Mouse (Mus musculus) brain, adult 2 months (tissue): ENCODE data around the gene Hspa1l.
"Not testable (repeated sequence)": the region's sequence is repeated elsewhere in the genome, so short reads cannot be mapped to it uniquely, and the experiment has no call there.

Experiments used
- DNase-seq: peaks from one replicate; pipeline ENCODE4 v3.0.0; 2011; ENCODE audit warnings: low read depth, low spot score

Hspa1l gene

DNA sequence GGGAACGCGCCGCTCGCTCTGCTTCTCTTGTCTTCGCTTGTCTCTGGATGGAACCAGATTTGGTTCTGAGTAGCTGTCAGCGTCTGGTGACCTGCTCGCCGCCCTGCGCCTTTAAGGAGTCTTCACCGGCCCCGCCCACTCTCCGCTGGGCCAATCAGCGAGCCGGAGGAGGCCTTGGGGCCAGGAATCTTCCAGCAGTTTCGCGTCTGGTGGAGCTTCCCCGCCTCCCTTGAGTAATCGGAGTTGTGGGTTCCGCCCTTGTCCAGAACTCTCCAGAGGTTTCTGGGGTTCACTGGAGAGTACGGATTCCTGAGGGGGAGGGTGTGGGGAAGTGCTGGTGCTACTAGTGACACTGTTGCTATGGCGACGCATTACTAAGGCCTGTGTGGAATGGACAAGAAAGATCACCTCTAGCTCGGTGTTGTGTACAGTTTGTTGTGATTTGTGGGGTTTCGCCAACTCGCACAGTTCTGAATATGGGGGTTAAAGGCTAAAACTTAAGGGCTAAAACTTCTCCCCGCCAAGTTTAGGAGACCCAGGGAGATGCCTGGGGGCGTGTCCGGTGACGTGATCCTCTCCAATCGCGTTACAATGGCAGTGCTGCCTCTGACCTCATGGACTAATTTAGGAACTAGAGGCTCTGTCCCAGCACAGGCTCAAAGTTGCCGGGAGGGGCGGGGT lies at the start of gene Hspa1l, which contains the start of gene Hspa1a:
Gene Hspa1l (plus strand): TSS at position 635 of the 681 bp plus-strand sequence.
Gene Hspa1a (minus strand): TSS at position 88 of the 681 bp plus-strand sequence.
- peak; percentile 85 for DNase-seq

GRCm38 (mm10) chr17:34922939-34923338 lies 49.6 kb upstream of the Hspa1l start:
- DNase-seq: no peak

DNA sequence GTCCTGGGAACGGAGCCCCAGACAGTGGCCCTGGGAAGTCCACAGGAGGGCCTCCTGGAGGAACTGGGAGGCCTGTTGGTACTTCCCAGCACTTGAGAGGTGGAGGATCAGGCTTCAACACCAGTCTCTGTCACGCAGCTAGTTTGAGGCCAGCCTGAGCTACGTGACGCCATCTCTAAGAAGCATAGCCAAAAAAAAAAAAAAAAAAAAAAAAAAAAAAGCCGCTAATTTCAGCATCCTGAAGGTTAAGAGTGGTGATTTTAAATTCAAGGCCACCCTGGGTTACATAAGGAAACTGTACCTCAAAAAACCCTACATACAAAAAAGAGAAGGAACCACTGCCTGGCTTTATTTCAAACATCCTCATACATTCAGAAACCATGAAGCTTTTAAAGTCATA lies 48.2 kb upstream of the Hspa1l start:
- DNase-seq: no peak

- peak; percentile 64 for DNase-seq
Observed at GRCm38 (mm10) chr17:34927306-34928019, 45.0 kb upstream of the Hspa1l start.

DNA sequence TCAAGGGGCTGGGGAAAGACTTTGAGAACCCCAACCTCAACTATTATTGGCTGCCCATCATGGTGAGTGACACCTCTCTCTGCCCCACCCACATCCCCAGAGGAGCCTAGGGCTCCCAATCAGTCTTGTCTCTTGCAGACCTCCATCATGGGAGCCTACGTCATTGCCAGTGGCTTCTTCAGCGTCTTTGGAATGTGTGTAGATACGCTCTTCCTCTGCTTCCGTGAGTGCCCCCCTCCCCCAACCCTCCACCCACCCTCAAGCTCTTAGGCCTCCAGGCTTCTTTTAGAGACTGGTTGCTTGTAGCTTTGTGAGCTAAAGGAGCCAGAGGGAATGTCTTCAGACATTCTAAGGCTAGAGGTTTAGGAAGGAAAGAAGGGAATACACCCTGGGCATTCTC lies 43.7 kb upstream of the Hspa1l start:
- no peak for DNase-seq

DNA sequence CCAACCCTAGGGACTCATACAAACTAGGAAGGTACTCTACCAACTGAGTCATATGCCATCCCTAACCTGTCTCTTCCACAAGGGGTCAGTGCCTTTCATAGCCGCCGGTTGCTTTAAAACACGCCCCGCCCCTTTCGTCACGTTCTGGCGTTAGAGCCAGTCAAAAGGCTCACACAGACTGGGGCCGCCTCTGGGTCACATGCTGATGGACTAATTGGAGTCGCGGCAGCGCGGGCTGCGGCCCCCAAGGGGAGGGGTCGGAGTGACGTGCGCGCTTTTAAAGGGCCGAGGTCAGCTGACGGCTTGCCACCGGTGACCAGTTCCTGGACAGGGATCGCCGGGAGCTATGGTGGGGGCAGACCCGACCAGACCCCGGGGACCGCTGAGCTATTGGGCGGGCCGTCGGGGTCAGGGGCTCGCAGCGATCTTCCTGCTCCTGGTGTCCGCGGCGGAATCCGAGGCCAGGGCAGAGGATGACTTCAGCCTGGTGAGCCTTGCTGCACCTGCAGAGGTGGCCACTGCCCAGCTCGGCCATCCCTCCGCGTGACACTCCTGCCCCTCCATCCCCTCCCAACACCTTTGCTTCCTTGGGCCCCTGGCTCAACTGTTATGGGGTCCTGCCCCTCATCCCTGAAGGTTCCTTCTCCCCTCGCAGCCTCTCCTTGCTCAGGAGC lies 41.3 kb upstream of the Hspa1l start, which contains the start of gene Neu1:
Gene Neu1 (plus strand): TSS at position 193 of the 674 bp plus-strand sequence.
- peak; percentile 99 for DNase-seq

- peak; percentile 75 for DNase-seq
Observed at GRCm38 (mm10) chr17:34931735-34932098, 40.8 kb upstream of the Hspa1l start.

DNA sequence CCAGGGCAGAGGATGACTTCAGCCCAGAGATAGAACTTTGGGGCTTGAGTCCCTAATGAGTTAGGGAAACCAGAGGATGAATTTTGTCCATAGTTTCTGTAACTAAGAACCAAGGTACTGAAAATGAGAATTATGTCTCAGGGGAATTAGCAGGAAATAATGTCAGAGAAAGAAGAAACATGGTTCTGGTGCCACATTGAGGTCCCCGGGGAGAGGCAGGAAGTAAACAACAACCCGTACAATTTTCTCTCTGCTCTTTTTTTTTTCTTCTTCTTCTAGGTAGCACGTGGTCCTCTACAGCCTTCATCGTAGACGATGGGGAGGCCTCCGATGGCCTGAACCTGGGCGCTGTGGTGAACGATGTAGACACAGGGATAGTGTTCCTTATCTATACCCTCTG lies 40.2 kb upstream of the Hspa1l start:
- DNase-seq: no peak

GRCm38 (mm10) chr17:34934031-34934430 lies 38.5 kb upstream of the Hspa1l start:
- peak; percentile 32 for DNase-seq

GRCm38 (mm10) chr17:34934830-34935229 lies 37.7 kb upstream of the Hspa1l start:
- no peak for DNase-seq

GRCm38 (mm10) chr17:34937960-34938505 lies 34.5 kb upstream of the Hspa1l start:
- no peak for DNase-seq

GRCm38 (mm10) chr17:34941344-34942041 lies 31.0 kb upstream of the Hspa1l start:
- DNase-seq: no peak

DNA sequence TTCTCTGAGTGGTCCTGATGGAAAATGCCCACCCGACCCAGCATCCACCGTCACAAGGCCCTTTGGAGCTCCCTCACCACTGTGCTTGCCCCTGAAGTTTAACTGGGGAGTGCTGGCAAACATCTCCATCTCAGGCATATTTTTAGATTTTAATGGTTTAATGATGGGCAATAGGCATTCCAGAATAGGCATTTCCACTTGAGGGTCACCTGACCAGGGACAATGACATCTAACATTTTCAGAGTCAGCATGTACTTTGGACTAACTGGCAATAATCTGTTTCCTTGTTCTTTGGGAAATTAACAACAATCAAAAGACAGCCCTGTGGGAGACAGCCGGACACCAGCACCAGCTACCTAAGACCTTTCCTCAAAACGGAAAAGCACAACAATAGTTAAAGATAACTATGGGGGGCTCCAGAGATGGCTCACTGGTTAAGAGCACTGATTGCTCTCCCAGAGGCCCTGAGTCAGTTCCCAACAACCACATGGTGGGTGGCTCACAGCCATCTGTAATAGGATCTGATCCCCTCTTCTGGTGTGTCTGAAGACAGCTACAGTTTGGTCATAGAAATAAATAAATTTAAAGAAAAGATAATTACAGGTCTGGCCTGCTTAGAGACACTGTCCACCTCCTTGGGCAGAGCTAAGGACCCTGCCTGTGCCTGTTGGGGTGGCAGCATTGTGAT lies 29.2 kb upstream of the Hspa1l start:
- DNase-seq: no peak

GRCm38 (mm10) chr17:34944362-34944761 lies 28.1 kb upstream of the Hspa1l start:
- DNase-seq: no peak

DNA sequence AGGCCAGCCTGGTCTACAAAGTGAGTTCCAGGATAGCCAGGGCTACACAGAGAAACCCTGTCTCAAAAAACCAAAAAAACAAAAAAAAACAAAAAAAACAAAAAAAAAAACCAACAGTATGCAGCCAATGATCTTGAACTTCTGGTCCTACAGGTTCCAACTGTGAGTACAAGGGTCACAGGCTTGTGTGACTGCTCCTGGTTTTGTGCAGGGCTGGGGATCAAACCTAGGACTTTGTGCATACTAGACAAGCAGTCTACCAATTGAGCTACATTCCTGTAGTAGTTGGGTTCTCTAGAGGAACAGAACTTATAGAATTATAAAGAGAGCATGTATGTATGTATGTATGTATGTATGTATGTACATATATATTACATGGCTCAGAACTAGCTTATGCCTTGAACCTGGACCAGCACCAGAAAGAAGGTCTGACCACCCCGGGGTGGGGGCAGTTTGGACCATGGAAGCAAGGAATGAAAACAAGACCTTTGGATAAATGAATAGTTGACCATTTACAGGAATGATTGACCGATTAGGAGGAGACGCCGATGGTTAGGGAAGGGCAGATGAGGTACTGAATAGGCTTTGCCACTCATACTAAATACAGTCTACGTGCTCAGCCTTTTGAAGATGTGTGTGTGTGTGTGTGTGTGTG lies 25.9 kb upstream of the Hspa1l start:
- no peak for DNase-seq

GRCm38 (mm10) chr17:34947606-34948005 lies 24.9 kb upstream of the Hspa1l start:
- DNase-seq: peak; percentile 43

DNA sequence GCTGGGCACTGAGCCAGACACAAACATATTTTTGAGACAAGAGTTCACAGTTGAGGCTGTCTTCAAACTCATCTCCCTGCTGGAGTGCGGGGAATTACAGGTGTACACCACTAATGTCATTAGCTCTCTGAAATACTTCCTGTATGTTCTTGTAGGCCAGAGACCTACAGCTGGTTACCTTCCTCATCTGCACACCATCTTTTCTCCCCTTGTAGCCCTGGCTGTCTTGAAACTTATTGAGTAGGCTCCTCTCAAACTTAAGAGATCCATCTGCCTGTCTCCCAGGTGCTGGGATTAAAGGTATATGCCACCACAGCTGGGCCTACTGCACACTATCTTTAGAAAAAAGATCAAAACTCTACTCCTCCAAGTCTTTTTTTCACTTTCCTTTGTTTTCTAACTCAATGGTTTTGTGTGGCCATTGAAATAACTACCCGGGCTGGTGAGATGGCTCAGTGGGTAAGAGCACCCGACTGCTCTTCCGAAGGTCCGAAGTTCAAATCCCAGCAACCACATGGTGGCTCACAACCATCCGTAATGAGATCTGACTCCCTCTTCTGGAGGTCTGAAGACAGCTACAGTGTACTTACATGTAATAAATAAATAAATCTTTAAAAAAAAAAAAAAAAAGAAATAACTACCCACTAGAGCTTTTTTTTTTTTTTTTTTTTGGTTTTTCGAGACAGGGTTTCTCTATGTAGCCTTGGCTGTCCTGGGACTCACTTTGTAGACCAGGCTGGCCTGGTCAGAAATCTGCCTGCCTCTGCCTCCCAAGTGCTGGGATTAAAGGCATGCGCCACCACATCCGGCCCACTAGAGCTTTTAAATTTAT lies 23.6 kb upstream of the Hspa1l start:
- DNase-seq: not testable (repeated sequence)

DNA sequence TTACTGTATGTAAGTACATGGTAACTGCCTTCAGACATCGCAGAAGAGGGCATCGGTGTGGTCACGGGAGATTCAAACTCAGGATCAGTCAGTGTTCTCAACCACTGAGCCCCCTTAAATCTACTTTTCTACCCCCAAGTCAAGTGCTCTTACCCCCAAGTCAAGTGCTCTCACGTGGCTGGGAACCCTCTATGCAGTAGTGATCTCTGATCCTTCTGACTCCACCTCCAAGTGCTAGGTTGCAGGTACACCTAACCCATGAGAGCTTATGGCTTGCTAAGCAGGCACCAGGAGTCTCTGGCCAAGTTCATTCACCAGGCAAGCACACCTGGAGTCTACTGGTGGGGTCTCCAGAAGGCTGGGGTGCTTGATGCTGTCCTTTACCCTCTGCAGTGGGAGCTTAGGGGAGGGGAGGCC lies 22.9 kb upstream of the Hspa1l start:
- DNase-seq: no peak
